Mouse (Mus musculus) megakaryocyte, embryonic 14.5 days (primary cell): ENCODE measurements around the gene Tha1.

Experiments used
- FLI1 ChIP-seq: IDR thresholded peaks from 2 replicates; pipeline ENCODE4 v1.6.1; 2012; ENCODE audit warnings: low read length, inconsistent platforms, mixed read lengths
- GATA1 ChIP-seq: IDR thresholded peaks from 3 replicates; pipeline ENCODE4 v1.6.1; 2012; ENCODE audit warnings: mixed read lengths, low read length, inconsistent platforms, borderline replicate concordance

- no peak for TF ChIP-seq GATA1
- no peak for TF ChIP-seq FLI1
These were observed 41.2 kb upstream of the Tha1 start for GRCm38 (mm10) chr11:117914531-117914930.
